In genomic region chr4:138104967-138105366, GRCm38 (mm10) we compare ENCODE assay signal across 20 mouse cellular contexts.
A peak's percentile ranks its signal among the peaks of the same experiment; 100 is the strongest.
DNase-seq lines count a peak whose midpoint lies in the region; ATAC-seq and TF ChIP-seq lines count a peak whose summit lies in the region.
"Had no signal": no experiment of that assay in that cellular context is flagged by ENCODE, and none has a peak within 500 bp of the region (broad histone marks: within the 10 kb centered on the region; RNA-seq: fewer than 3 reads in every experiment).

No protein-coding gene starts in this region.

- H3K27ac ChIP-seq in layer of hippocampus, adult 2 months = peak overlapping the region; percentile 24; the same call in 1 of the 2 replicates
- H3K27ac ChIP-seq in midbrain, embryonic 11.5 days (ENCODE audit: low read depth, low read length) = no peak overlapping the region
- no peak overlapping the region for H3K27ac ChIP-seq in midbrain, postnatal 0 days (ENCODE audit: low read depth, low read length)

- no peaks in the 10 kb centered on the region for H3K27me3 ChIP-seq in midbrain, embryonic 11.5 days (ENCODE audit: control insufficient read depth, insufficient read depth, low read length)
- H3K27me3 ChIP-seq in midbrain, postnatal 0 days (ENCODE audit: insufficient read depth, low read length) = no peaks in the 10 kb centered on the region
- H3K27me3 ChIP-seq: CH12.LX, Patski had no signal

- 97% methylated on average over 3 of the region's 3 CpGs for WGBS in midbrain, embryonic 11.5 days
- WGBS in midbrain, postnatal 0 days = 91% methylated on average over 3 of the region's 3 CpGs

- no peak for TF ChIP-seq CTCF in layer of hippocampus, adult 2 months (conservative IDR thresholded peaks at IDR 0.05)
- TF ChIP-seq CTCF in midbrain, postnatal 0 days (IDR thresholded peaks at IDR 0.05) = no peak

- DNase-seq in cerebellum, adult 9-10 months = peak; percentile 59
- no peak for DNase-seq in cerebellum, postnatal 36 days
- DNase-seq in layer of hippocampus, adult 2 months (ENCODE audit: low spot score in 2 of 2) = no peak
- no peak for DNase-seq in layer of hippocampus, postnatal 36 days
- DNase-seq in midbrain, embryonic 11.5 days (ENCODE audit: low spot score, missing footprints) = peak; percentile 35
- DNase-seq in midbrain, postnatal 0 days (ENCODE audit: low spot score) = no peak
- DNase-seq: adrenal gland, adult 2 months; adrenal gland, adult 8-10 months; adrenal gland, postnatal 10 days; adrenal gland, postnatal 14 days; adrenal gland, postnatal 25 days; adrenal gland, postnatal 36 days; B cell, adult 2 months; cerebellum, adult 11 months; cerebellum, adult 11-12 months had no signal

- no peak overlapping the region for H3K4me3 ChIP-seq in layer of hippocampus, adult 2 months
- H3K4me3 ChIP-seq in midbrain, embryonic 11.5 days (ENCODE audit: low read depth, low read length) = no peak overlapping the region
- no peak overlapping the region for H3K4me3 ChIP-seq in midbrain, postnatal 0 days (ENCODE audit: low read depth, low read length)

- H3K9ac ChIP-seq in midbrain, embryonic 11.5 days (ENCODE audit: low read length) = no peak overlapping the region
- H3K9ac ChIP-seq in midbrain, postnatal 0 days (replicated peaks; ENCODE audit: low read length, poor library complexity, severe bottlenecking) = no peak overlapping the region

- H3K9me3 ChIP-seq in midbrain, embryonic 11.5 days (ENCODE audit: control insufficient read depth, low read length) = no peaks in the 10 kb centered on the region
- H3K9me3 ChIP-seq in midbrain, postnatal 0 days (ENCODE audit: low read length) = no peaks in the 10 kb centered on the region
- H3K9me3 ChIP-seq: G1E had no signal

- no peak overlapping the region for H3K4me2 ChIP-seq in midbrain, embryonic 11.5 days
- H3K4me2 ChIP-seq in midbrain, postnatal 0 days (ENCODE audit: low read depth, low read length, poor library complexity, severe bottlenecking) = no peak overlapping the region

- H3K36me3 ChIP-seq in midbrain, embryonic 11.5 days (ENCODE audit: control insufficient read depth, insufficient read depth, low read length) = peaks cover 16% of the 10 kb centered on the region
- H3K36me3 ChIP-seq in midbrain, postnatal 0 days (ENCODE audit: insufficient read depth, low read length) = peaks cover 35% of the 10 kb centered on the region

- H3K4me1 ChIP-seq in midbrain, embryonic 11.5 days (ENCODE audit: control insufficient read depth, insufficient read depth, low read length) = no peaks in the 10 kb centered on the region
- no peaks in the 10 kb centered on the region for H3K4me1 ChIP-seq in midbrain, postnatal 0 days (ENCODE audit: insufficient read depth, low read length)

- ATAC-seq in midbrain, embryonic 11.5 days (ENCODE audit: low FRiP score) = no peak
- no peak for ATAC-seq in midbrain, postnatal 0 days (ENCODE audit: low FRiP score)
- ATAC-seq: activated CD4-positive, CD25-positive, alpha-beta regulatory T cell, adult 4 months; CD4-positive, CD25-positive, alpha-beta regulatory T cell, adult 4 months; Patski had no signal

Comparison
In these comparisons a context has a peak if more than half of its experiments do, and no peak if none do; other contexts are left out.
1. DNase-seq: peak in cerebellum, adult 9-10 months (single experiment) and midbrain, embryonic 11.5 days (single experiment); none in cerebellum, postnatal 36 days (0 of 2), layer of hippocampus, adult 2 months (0 of 2), layer of hippocampus, postnatal 36 days (0 of 2) and midbrain, postnatal 0 days (single experiment).